Mouse (Mus musculus) 416B (cell line): ENCODE data around the gene Mlh1.

Experiments
- DNase-seq: peaks from one replicate; pipeline ENCODE4 v3.0.0; 2011; ENCODE audit warnings: low read depth

The Mlh1 gene

DNA sequence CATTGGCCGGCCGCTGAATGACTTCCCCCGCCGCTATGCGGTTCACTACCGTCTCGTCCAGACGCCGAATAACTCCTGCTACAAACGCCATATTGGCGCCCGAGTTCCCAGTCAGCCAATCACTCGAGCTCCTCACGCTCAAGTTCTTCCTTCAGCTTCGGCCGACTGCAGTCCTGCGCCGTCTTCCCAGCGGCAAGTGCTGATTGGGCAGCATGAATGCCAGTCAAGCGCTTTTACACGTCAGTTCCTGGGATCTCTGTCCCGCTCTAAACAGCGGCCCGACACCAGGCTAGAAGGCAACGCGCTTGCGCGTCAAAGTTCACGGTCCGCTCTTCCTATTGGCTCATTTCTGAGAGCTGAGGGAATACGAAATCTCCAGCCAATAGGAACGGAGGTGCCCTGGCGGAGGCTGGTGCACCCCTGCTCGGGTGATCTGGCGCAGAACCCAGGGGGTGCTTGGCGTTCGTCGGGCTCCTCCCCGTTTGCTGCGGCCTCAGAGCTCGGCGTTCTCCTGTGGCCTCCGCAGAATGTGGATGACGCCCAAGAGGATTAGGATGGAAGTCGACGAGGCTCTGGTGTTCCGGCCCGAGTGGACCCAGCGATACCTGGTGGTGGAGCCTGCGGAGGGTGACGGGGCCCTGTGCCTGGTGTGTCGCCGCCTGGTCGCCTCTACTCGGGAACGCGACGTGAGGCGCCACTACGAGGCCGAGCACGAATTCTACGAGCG is at the start of gene Mlh1, which contains the start of gene Epm2aip1:
Gene Mlh1 (minus strand): TSS at position 358 of the 727 bp plus-strand sequence.
Gene Epm2aip1 (plus strand): TSS at position 496 of the 727 bp plus-strand sequence.
- peak; percentile 100 for DNase-seq

DNA sequence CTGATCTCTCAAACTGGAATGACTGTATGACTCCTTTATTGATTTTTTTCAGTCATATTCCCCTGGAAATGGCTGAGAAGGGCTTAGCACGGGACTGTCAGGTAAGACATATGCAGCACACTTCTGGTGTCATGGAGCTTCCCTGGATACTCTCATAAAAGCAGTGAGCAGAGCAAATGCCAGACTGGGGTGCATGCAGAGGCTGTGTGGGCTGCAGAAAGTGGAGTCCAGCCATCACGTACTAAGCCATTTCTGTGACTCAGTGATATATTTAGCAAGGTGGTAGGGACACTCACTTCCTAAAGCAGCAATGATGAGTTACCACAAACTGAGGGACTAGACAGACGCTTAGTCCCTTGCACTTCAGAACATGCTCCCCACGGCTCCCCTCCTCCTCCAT is 49.3 kb upstream of the Mlh1 start:
- no peak for DNase-seq

- DNase-seq: peak; percentile 34
These were observed 42.6 kb upstream of the Mlh1 start for GRCm38 (mm10) chr9:111314219-111314618.

GRCm38 (mm10) chr9:111313793-111314192 is 42.2 kb upstream of the Mlh1 start:
- no peak for DNase-seq

- DNase-seq: no peak
These were observed 41.7 kb upstream of the Mlh1 start for GRCm38 (mm10) chr9:111313299-111313698.

DNA sequence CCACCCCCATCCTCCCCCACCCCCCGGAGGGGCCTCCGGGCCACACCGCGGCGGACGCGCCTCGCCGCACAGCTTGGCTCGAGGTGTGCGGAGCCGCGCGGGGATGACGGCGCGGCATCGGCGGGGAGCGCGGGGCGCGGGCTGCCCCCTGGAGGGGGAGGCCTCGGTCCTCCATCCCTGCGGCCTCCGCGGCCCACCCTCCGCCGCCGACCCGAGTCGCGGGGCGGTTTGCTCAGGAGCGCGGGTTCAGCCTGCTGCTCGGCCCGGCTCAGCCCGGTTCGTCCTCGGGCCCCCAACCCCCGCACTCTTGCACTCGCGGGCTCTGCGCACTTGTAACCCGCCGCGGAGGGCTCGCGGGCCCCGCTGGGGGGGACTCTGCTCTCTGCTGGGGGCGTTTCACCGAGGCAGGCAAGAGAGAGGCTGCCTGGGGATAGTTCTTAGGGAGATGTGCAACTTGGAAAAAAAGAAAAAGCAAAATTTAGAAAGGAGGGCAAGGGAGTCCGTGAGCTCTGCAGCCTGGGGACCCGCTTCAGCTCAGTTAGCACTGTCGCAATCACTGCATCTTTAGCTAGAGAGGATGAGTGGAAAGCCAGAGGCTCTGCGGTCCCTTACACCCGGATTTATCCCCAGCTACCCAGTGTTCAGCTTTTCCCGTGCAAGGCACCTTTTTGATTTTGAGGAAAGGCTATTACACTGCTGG is 41.0 kb upstream of the Mlh1 start:
- DNase-seq: no peak

DNA sequence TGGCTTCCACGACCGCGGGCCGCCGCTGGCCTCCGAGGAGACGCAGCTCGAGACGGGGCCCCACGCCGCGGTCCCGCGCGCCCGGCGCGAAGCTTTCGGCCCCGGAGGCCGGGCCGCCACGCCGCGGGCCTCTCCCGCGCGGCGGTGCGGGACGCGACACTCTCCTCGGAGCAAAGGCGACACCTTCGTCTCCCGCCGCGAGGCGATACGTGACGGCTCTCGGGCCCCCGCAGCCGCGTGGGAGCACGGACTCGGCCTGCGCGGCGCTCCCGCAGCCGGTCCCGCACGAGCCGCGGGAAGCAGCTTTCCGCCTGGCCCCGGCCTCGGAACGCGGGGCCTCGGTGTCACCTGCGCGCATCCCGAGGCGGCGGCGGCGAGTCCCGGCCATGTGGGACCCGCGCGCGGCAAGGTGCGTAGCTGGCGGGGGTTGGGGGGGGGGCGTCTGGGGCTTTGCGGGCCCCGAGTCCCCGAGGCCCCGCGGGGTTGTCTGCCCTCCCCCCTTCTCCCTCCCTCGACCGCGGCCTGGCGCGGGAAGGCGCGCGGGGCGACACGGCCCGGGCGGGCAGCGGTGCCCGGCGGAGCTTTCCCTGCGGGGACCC is 40.4 kb upstream of the Mlh1 start:
- DNase-seq: no peak

GRCm38 (mm10) chr9:111311031-111311842 is 39.6 kb upstream of the Mlh1 start, which contains the start of gene Trank1:
TSS of gene Trank1 (plus strand) at chr9:111311739.
- DNase-seq: no peak

- DNase-seq: peak; percentile 17
These were observed 34.6 kb upstream of the Mlh1 start for GRCm38 (mm10) chr9:111306142-111306541.

DNA sequence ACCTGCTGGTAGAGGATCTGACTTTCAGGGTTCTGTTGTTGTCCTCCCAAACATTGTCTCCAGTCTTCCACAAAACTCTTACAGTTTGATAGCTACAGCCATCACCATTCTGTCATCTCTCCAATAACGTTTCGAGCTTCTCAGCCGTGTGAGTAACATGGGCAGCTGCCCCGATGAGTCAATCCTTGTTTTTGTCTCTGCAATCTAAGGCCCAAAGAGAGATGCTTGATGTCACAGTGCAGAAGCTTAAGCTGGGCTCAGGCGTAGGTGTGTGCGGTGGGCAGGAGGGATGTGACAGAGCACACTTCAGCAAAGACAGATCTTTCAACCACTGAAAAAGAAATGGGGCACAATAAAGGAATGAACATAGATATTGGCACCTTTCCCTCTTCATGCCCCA is 32.4 kb upstream of the Mlh1 start:
- no peak for DNase-seq

GRCm38 (mm10) chr9:111302196-111302831 is 30.7 kb upstream of the Mlh1 start:
- no peak for DNase-seq

GRCm38 (mm10) chr9:111298606-111299005 is 27.0 kb upstream of the Mlh1 start:
- DNase-seq: no peak

GRCm38 (mm10) chr9:111296433-111296832 is 24.8 kb upstream of the Mlh1 start:
- no peak for DNase-seq

- DNase-seq: no peak
These were observed 23.7 kb upstream of the Mlh1 start for GRCm38 (mm10) chr9:111295323-111295722.

- DNase-seq: no peak
These were observed 23.3 kb upstream of the Mlh1 start for GRCm38 (mm10) chr9:111294911-111295310.

GRCm38 (mm10) chr9:111293234-111293633 is 21.6 kb upstream of the Mlh1 start:
- no peak for DNase-seq

DNA sequence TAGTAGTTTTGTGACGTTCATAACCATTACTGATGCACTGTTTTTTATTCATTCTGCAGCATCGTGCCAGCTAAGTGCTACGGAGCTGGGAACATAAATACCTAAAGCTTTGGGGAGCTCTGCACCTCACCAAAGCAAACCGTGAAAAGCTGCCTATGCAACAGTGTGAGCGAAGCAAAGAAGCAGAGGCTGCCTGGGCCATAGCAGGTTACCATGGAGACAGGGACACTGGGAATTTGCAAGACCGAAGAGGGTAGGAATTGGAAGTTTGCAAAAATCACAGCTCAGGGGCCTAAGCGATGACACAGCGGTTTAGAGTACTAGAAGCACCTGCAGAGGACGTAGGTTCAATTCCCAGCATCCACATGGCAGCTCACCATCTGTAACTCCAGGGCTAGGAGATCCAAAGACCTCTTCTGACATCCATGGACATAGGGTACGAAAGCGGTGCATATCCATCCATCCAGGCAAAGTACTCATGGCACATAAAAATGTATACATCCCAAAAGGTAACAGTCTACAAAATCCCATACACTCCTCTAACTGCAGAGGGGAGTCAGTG is 19.0 kb upstream of the Mlh1 start:
- DNase-seq: no peak

- DNase-seq: peak; percentile 90
These were observed 18.3 kb upstream of the Mlh1 start for GRCm38 (mm10) chr9:111289832-111290339.

GRCm38 (mm10) chr9:111289294-111289831 is 17.8 kb upstream of the Mlh1 start:
- DNase-seq: peak; percentile 82

DNA sequence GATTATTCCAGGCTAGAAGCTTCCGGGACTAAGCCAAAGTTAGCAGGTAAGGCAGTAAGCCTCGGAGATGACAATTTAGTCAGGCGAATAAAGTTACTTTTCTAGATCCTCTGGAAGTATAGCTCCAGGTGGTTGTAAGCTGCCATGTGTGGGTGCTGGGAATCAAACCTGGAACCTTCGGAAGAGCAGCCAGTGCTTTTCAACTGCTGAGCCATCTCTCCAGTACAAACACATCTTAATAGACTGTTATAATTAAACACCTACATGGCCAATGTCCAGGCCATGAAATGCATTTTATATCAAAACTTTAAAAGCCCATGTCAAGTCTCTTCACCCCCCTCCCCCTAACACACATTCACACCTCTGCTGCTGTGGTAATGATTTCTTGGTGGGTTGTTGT is 16.4 kb upstream of the Mlh1 start:
- DNase-seq: no peak

GRCm38 (mm10) chr9:111286468-111286867 is 14.9 kb upstream of the Mlh1 start:
- peak; percentile 18 for DNase-seq
